Mouse (Mus musculus) testis, adult 2 months (tissue): Measurements from ENCODE around the gene Gm20388.

Experiments
- CTCF ChIP-seq: fragments of 200-500 bp; IDR thresholded peaks from 2 replicates; pipeline ENCODE4 v1.5.1; 2012; ENCODE audit warnings: low read depth, mild to moderate bottlenecking, inconsistent platforms, low read length, moderate library complexity; ENCODE audit not compliant: control insufficient read depth, insufficient read depth, insufficient replicate concordance
- POLR2A ChIP-seq: fragments of 200-500 bp; IDR thresholded peaks from 2 replicates; pipeline ENCODE4 v1.6.1; 2012; ENCODE audit warnings: low read depth, mild to moderate bottlenecking, inconsistent platforms, low read length, moderate library complexity; ENCODE audit not compliant: control insufficient read depth

DNA sequence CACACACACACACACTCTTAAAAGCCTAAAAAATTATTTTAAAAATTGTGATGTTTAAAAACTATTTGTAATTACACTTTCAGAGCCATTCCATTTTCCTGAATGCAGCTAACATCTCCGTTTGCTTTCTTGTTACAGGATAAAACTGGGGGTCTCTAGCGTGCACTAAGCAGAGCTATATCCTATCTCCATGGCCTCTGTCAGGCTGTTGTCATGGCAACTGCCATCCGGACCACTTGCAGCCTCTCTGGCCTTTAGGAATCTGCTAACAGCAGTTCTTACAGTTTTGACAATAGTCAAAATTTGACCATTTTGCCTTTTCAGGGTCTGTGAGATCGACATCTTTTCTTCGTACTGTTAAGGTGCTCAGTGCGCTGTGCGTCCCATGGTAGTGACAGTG, 3010.2 kb downstream of the Gm20388 start:
- TF ChIP-seq POLR2A: no peak
- TF ChIP-seq CTCF: no peak
